Mouse (Mus musculus) G1E (cell line): ENCODE measurements around the gene Atp4a. TPM values are rescaled to one million over a fixed set of nuclear protein-coding genes. Genes with fewer than 3 reads are reported as not detected.

Experiments
- ATAC-seq: 2 replicates; pipeline ENCODE4 v1.8.0; 2016; ENCODE audit warnings: mild to moderate bottlenecking; ENCODE audit not compliant: insufficient number of reproducible peaks, poor library complexity, low FRiP score, severe bottlenecking; ENCODE audit errors: extremely low read depth
- DNase-seq: peaks from one replicate; pipeline ENCODE4 v3.0.0; 2012; ENCODE audit warnings: low spot score
- H3K27me3 ChIP-seq: 2 replicates; pipeline ENCODE4 v1.6.1; 2012; ENCODE audit warnings: mild to moderate bottlenecking, low read length, inconsistent platforms; ENCODE audit not compliant: insufficient read depth
- H3K36me3 ChIP-seq: replicated peaks from 2 replicates; pipeline ENCODE3; 2012; ENCODE audit warnings: mild to moderate bottlenecking, inconsistent platforms
- H3K4me1 ChIP-seq: 2 replicates; pipeline ENCODE4 v1.6.1; 2012; ENCODE audit warnings: low read depth, low read length, inconsistent platforms, mixed read lengths; ENCODE audit not compliant: insufficient read depth
- H3K4me3 ChIP-seq: 2 replicates; pipeline ENCODE4 v1.5.1; 2012; ENCODE audit warnings: low read depth, mild to moderate bottlenecking, inconsistent platforms, low read length, moderate library complexity, mixed read lengths
- H3K9me3 ChIP-seq: replicated peaks from 2 replicates; pipeline ENCODE4 v1.6.1; 2012; ENCODE audit warnings: inconsistent platforms
- CTCF ChIP-seq: IDR thresholded peaks from 2 replicates; pipeline ENCODE4 v1.5.1; 2012; ENCODE audit warnings: low read depth, low read length, inconsistent platforms, mixed read lengths
- GATA1 ChIP-seq: IDR thresholded peaks from 2 replicates; pipeline ENCODE4 v1.6.1; 2012; ENCODE audit warnings: borderline replicate concordance, low read length, inconsistent platforms, mixed read lengths
- GATA2 ChIP-seq: IDR thresholded peaks from 2 replicates; pipeline ENCODE4 v1.6.1; 2012; ENCODE audit warnings: low read depth, low read length, inconsistent platforms, borderline replicate concordance
- POLR2AphosphoS5 ChIP-seq: IDR thresholded peaks from 2 replicates; pipeline ENCODE4 v1.6.1; 2012; ENCODE audit warnings: low read depth, low read length, inconsistent platforms; ENCODE audit not compliant: insufficient replicate concordance
- TAL1 ChIP-seq: conservative IDR thresholded peaks from 2 replicates; pipeline ENCODE4 v1.6.1; 2012; ENCODE audit warnings: low read depth, low read length, inconsistent platforms, mixed read lengths
- polyA plus RNA-seq: library from polyadenylated mRNA; stranded (reverse); fragments of >175 nt; gene quantifications from 2 replicates; pipeline ENCODE4 v1.2.3, GENCODE M21; 2012
- total RNA-seq, 2 experiments: library from RNA; stranded (forward) in 1 of 2; stranded (reverse) in 1 of 2; fragments of 200-1000 nt in 1 of 2; fragments of >200 nt in 1 of 2; fragmentation: Nextera tagmentation in 1 of 2; gene quantifications; 2 replicates each; pipeline ENCODE4 v1.2.3; 2014 to 2017

Atp4a gene
- total and polyA plus RNA-seq, 3 experiments, result 0.05 TPM; not detected in 2

- ATAC-seq (no peak), DNase-seq (no peak)
- no peak for TF ChIP-seq TAL1
- no peak for TF ChIP-seq GATA1
- no peak for TF ChIP-seq POLR2AphosphoS5
- no peak for TF ChIP-seq CTCF
- TF ChIP-seq GATA2, result no peak
- Histone ChIP-seq H3K9me3 (no peaks in the 10 kb centered on the region), H3K4me1 (0 out of 2 replicates have a peak, but pooled peaks cover 2% of the 10 kb centered on the region), H3K27me3 (peaks cover 13% of the 10 kb centered on the region), H3K4me3 (no peak within 1 kb of the TSS), H3K36me3 (no peaks in the 10 kb centered on the region)
These were observed 51.4 kb downstream of the Atp4a start, which contains the start of gene Dmkn for GRCm38 (mm10) chr7:30763456-30763855. Gene Dmkn (plus strand): TSS chr7:30763756.

- no peak for ATAC-seq
- no peaks in the 10 kb centered on the region for H3K9me3 ChIP-seq
- 0 out of 2 replicates have a peak, but pooled peaks cover 2% of the 10 kb centered on the region for H3K4me1 ChIP-seq
- H3K4me3 ChIP-seq, result no peak overlapping the region
- no peak for DNase-seq
- H3K36me3 ChIP-seq, result no peaks in the 10 kb centered on the region
- TF ChIP-seq TAL1, result no peak
- TF ChIP-seq GATA1, result no peak
- TF ChIP-seq GATA2, result no peak
- no peak for TF ChIP-seq CTCF
- TF ChIP-seq POLR2AphosphoS5, result no peak
- H3K27me3 ChIP-seq, result peaks cover 21% of the 10 kb centered on the region
These were observed 53.2 kb downstream of the Atp4a start for GRCm38 (mm10) chr7:30765173-30765572.

GRCm38 (mm10) chr7:30766408-30766807, 54.4 kb downstream of the Atp4a start:
- H3K4me1 ChIP-seq, result 0 out of 2 replicates have a peak, but pooled peaks cover 2% of the 10 kb centered on the region
- no peaks in the 10 kb centered on the region for H3K36me3 ChIP-seq
- ATAC-seq, result no peak
- TF ChIP-seq TAL1 (no peak), POLR2AphosphoS5 (no peak), GATA1 (no peak), GATA2 (no peak), CTCF (no peak)
- DNase-seq, result no peak
- H3K9me3 ChIP-seq, result no peaks in the 10 kb centered on the region
- peaks cover 21% of the 10 kb centered on the region for H3K27me3 ChIP-seq
- no peak overlapping the region for H3K4me3 ChIP-seq

GRCm38 (mm10) chr7:30769236-30769635, 57.2 kb downstream of the Atp4a start:
- Histone ChIP-seq H3K4me1 (no peaks in the 10 kb centered on the region), H3K36me3 (no peaks in the 10 kb centered on the region), H3K4me3 (no peak overlapping the region), H3K9me3 (no peaks in the 10 kb centered on the region), H3K27me3 (peaks cover 8% of the 10 kb centered on the region)
- TF ChIP-seq POLR2AphosphoS5 (no peak), GATA1 (no peak), CTCF (no peak), GATA2 (no peak), TAL1 (no peak)
- ATAC-seq (no peak), DNase-seq (no peak)

Other genes with a start within 250 kb of the Atp4a start
Only the 20 nearest of the 31 such genes appear.
- gene U2af1l4, start 148.9 kb upstream of the Atp4a start, total RNA-seq (2014; fragmentation: Nextera tagmentation), result 16.1 and 42.5 TPM in 2 replicates
- gene U2af1l4, start 148.9 kb upstream of the Atp4a start, total RNA-seq (2017), result 62.9 and 74.1 TPM in 2 replicates
- gene U2af1l4, start 148.9 kb upstream of the Atp4a start, polyA plus RNA-seq, result 47.3 and 71.2 TPM in 2 replicates
- gene Gm49396, start 148.9 kb upstream of the Atp4a start, total RNA-seq (2014; fragmentation: Nextera tagmentation), result 3.9 and 4.4 TPM in 2 replicates
- gene Gm49396, start 148.9 kb upstream of the Atp4a start, total RNA-seq (2017), result 4.7 and 5.8 TPM in 2 replicates
- gene Gm49396, start 148.9 kb upstream of the Atp4a start, polyA plus RNA-seq, result 2.5 and 2.6 TPM in 2 replicates
- 246 and 298 TPM in 2 replicates for gene Psenen, start 148.6 kb upstream of the Atp4a start, total RNA-seq (2014; fragmentation: Nextera tagmentation)
- gene Psenen, start 148.6 kb upstream of the Atp4a start, total RNA-seq (2017), result 134 and 142 TPM in 2 replicates
- 26.1 and 31.8 TPM in 2 replicates for gene Psenen, start 148.6 kb upstream of the Atp4a start, polyA plus RNA-seq
- 1.8 TPM in 1 of 2 replicates, not detected in the other for gene Igflr1, start 146.8 kb upstream of the Atp4a start, total RNA-seq (2014; fragmentation: Nextera tagmentation)
- 0.70 TPM in 1 of 2 replicates, not detected in the other for gene Igflr1, start 146.8 kb upstream of the Atp4a start, total RNA-seq (2017)
- 4.8 and 6.3 TPM in 2 replicates for gene Igflr1, start 146.8 kb upstream of the Atp4a start, polyA plus RNA-seq
- gene Kmt2b, start 123.5 kb upstream of the Atp4a start, total RNA-seq (2014; fragmentation: Nextera tagmentation), result 133 and 142 TPM in 2 replicates
- 9.2 and 11.3 TPM in 2 replicates for gene Kmt2b, start 123.5 kb upstream of the Atp4a start, total RNA-seq (2017)
- 97.4 and 99.2 TPM in 2 replicates for gene Kmt2b, start 123.5 kb upstream of the Atp4a start, polyA plus RNA-seq
- gene Zbtb32, start 113.3 kb upstream of the Atp4a start, total RNA-seq (2014; fragmentation: Nextera tagmentation), result not detected in 2 replicates
- 0.05 and 0.58 TPM in 2 replicates for gene Zbtb32, start 113.3 kb upstream of the Atp4a start, total RNA-seq (2017)
- gene Zbtb32, start 113.3 kb upstream of the Atp4a start, polyA plus RNA-seq, result 0.23 and 0.30 TPM in 2 replicates
- 1.6 and 15.0 TPM in 2 replicates for gene Upk1a, start 99.4 kb upstream of the Atp4a start, total RNA-seq (2014; fragmentation: Nextera tagmentation)
- gene Upk1a, start 99.4 kb upstream of the Atp4a start, total RNA-seq (2017), result 0.29 and 0.82 TPM in 2 replicates
- gene Upk1a, start 99.4 kb upstream of the Atp4a start, polyA plus RNA-seq, result 0.98 and 1.4 TPM in 2 replicates
- gene Cox6b1, start 86.1 kb upstream of the Atp4a start, total RNA-seq (2014; fragmentation: Nextera tagmentation), result 200 and 256 TPM in 2 replicates
- 820 and 835 TPM in 2 replicates for gene Cox6b1, start 86.1 kb upstream of the Atp4a start, total RNA-seq (2017)
- gene Cox6b1, start 86.1 kb upstream of the Atp4a start, polyA plus RNA-seq, result 51.7 and 147 TPM in 2 replicates
- not detected in 2 replicates for gene Etv2, start 76.4 kb upstream of the Atp4a start, total RNA-seq (2014; fragmentation: Nextera tagmentation)
- gene Etv2, start 76.4 kb upstream of the Atp4a start, total RNA-seq (2017), result not detected in 2 replicates
- not detected in 2 replicates for gene Etv2, start 76.4 kb upstream of the Atp4a start, polyA plus RNA-seq
- 46.4 and 47.9 TPM in 2 replicates for gene Rbm42, start 61.9 kb upstream of the Atp4a start, total RNA-seq (2014; fragmentation: Nextera tagmentation)
- gene Rbm42, start 61.9 kb upstream of the Atp4a start, total RNA-seq (2017), result 42.9 and 51.9 TPM in 2 replicates
- 235 and 293 TPM in 2 replicates for gene Rbm42, start 61.9 kb upstream of the Atp4a start, polyA plus RNA-seq
- 46.7 and 58.4 TPM in 2 replicates for gene Haus5, start 47.2 kb upstream of the Atp4a start, total RNA-seq (2014; fragmentation: Nextera tagmentation)
- gene Haus5, start 47.2 kb upstream of the Atp4a start, total RNA-seq (2017), result 24.2 and 25.5 TPM in 2 replicates
- gene Haus5, start 47.2 kb upstream of the Atp4a start, polyA plus RNA-seq, result 32.2 and 40.4 TPM in 2 replicates
- gene Pmis2, start 40.6 kb upstream of the Atp4a start, total RNA-seq (2014; fragmentation: Nextera tagmentation), result not detected in 2 replicates
- not detected in 2 replicates for gene Pmis2, start 40.6 kb upstream of the Atp4a start, total RNA-seq (2017)
- gene Pmis2, start 40.6 kb upstream of the Atp4a start, polyA plus RNA-seq, result not detected in 2 replicates
- not detected in 2 replicates for gene 2200002J24Rik, start 13.3 kb upstream of the Atp4a start, total RNA-seq (2014; fragmentation: Nextera tagmentation)
- gene 2200002J24Rik, start 13.3 kb upstream of the Atp4a start, total RNA-seq (2017), result not detected in 2 replicates
- gene 2200002J24Rik, start 13.3 kb upstream of the Atp4a start, polyA plus RNA-seq, result not detected in 2 replicates
- gene Tmem147, start 17.3 kb downstream of the Atp4a start, total RNA-seq (2014; fragmentation: Nextera tagmentation), result 57.5 and 67.7 TPM in 2 replicates
- 47.5 and 54.9 TPM in 2 replicates for gene Tmem147, start 17.3 kb downstream of the Atp4a start, total RNA-seq (2017)
- gene Tmem147, start 17.3 kb downstream of the Atp4a start, polyA plus RNA-seq, result 40.1 and 44.9 TPM in 2 replicates
- gene Gapdhs, start 31.5 kb downstream of the Atp4a start, total RNA-seq (2014; fragmentation: Nextera tagmentation), result not detected in 2 replicates
- gene Gapdhs, start 31.5 kb downstream of the Atp4a start, total RNA-seq (2017), result not detected in 2 replicates
- not detected in 2 replicates for gene Gapdhs, start 31.5 kb downstream of the Atp4a start, polyA plus RNA-seq
- gene Sbsn, start 39.3 kb downstream of the Atp4a start, total RNA-seq (2014; fragmentation: Nextera tagmentation), result 5.4 and 5.7 TPM in 2 replicates
- 0.52 and 5.1 TPM in 2 replicates for gene Sbsn, start 39.3 kb downstream of the Atp4a start, total RNA-seq (2017)
- 0.96 and 1.5 TPM in 2 replicates for gene Sbsn, start 39.3 kb downstream of the Atp4a start, polyA plus RNA-seq
- gene Dmkn, start 51.5 kb downstream of the Atp4a start, total RNA-seq (2014; fragmentation: Nextera tagmentation), result not detected in 2 replicates
- 0.44 TPM in 1 of 2 replicates, not detected in the other for gene Dmkn, start 51.5 kb downstream of the Atp4a start, total RNA-seq (2017)
- not detected in 2 replicates for gene Dmkn, start 51.5 kb downstream of the Atp4a start, polyA plus RNA-seq
- gene Krtdap, start 75.7 kb downstream of the Atp4a start, total RNA-seq (2014; fragmentation: Nextera tagmentation), result not detected in 2 replicates
- not detected in 2 replicates for gene Krtdap, start 75.7 kb downstream of the Atp4a start, total RNA-seq (2017)
- not detected in 2 replicates for gene Krtdap, start 75.7 kb downstream of the Atp4a start, polyA plus RNA-seq
- not detected in 2 replicates for gene Ffar2, start 111.6 kb downstream of the Atp4a start, total RNA-seq (2014; fragmentation: Nextera tagmentation)
- gene Ffar2, start 111.6 kb downstream of the Atp4a start, total RNA-seq (2017), result 0.23 and 0.33 TPM in 2 replicates
- gene Ffar2, start 111.6 kb downstream of the Atp4a start, polyA plus RNA-seq, result 0.31 and 0.34 TPM in 2 replicates
- gene Ffar3, start 144.0 kb downstream of the Atp4a start, total RNA-seq (2014; fragmentation: Nextera tagmentation), result not detected in 2 replicates
- 0.12 TPM in 1 of 2 replicates, not detected in the other for gene Ffar3, start 144.0 kb downstream of the Atp4a start, total RNA-seq (2017)
- not detected in 2 replicates for gene Ffar3, start 144.0 kb downstream of the Atp4a start, polyA plus RNA-seq